Mouse (Mus musculus) midbrain, embryonic 14.5 days (tissue): ENCODE data around the gene Nlrp1b. TPM values are rescaled to one million over a fixed set of nuclear protein-coding genes. Genes with fewer than 3 reads are reported as not detected.

Experiments used
- ATAC-seq: fragments of 200-750 bp; cut with Nextera tagmentation; 2 replicates; pipeline ENCODE4 v1.8.0; 2017; ENCODE audit warnings: moderate number of reproducible peaks, moderate library complexity; ENCODE audit not compliant: low FRiP score, low TSS enrichment
- DNase-seq: peaks from one replicate; pipeline ENCODE4 v3.0.0-alpha.2; 2015
- H3K27ac ChIP-seq: fragments of 300-500 bp; sonication (generic); replicated peaks from 2 replicates; pipeline ENCODE4 v1.5.1; 2014; ENCODE audit warnings: mild to moderate bottlenecking, low read depth, low read length, moderate library complexity
- H3K27me3 ChIP-seq: fragments of 300-500 bp; sonication (generic); 2 replicates; pipeline ENCODE4 v1.6.1; 2014; ENCODE audit warnings: low read length, control low read depth, mixed read lengths; ENCODE audit not compliant: control insufficient read depth, insufficient read depth
- H3K36me3 ChIP-seq: fragments of 300-500 bp; sonication (generic); 2 replicates; pipeline ENCODE4 v1.6.1; 2014; ENCODE audit warnings: low read length, control low read depth; ENCODE audit not compliant: control insufficient read depth, insufficient read depth
- H3K4me1 ChIP-seq: fragments of 300-500 bp; sonication (generic); 2 replicates; pipeline ENCODE4 v1.6.1; 2014; ENCODE audit warnings: mild to moderate bottlenecking, antibody characterized with exemption, low read length, control low read depth; ENCODE audit not compliant: control insufficient read depth, insufficient read depth
- H3K4me2 ChIP-seq: fragments of 300-500 bp; sonication (generic); 2 replicates; pipeline ENCODE4 v1.6.1; 2014; ENCODE audit warnings: mild to moderate bottlenecking, low read length, moderate library complexity
- H3K4me3 ChIP-seq: fragments of 300-500 bp; sonication (generic); replicated peaks from 2 replicates; pipeline ENCODE4 v1.5.1; 2014; ENCODE audit warnings: low read depth, low read length
- H3K9ac ChIP-seq: fragments of 300-500 bp; sonication (generic); replicated peaks from 2 replicates; pipeline ENCODE4 v1.6.1; 2014; ENCODE audit warnings: mild to moderate bottlenecking, low read length, moderate library complexity
- H3K9me3 ChIP-seq: fragments of 300-500 bp; sonication (generic); 2 replicates; pipeline ENCODE4 v1.6.1; 2016; ENCODE audit warnings: low read length, control low read depth, mixed read lengths; ENCODE audit not compliant: control insufficient read depth
- WGBS: fragments of 180-500 bp; shearing (Covaris S2); extraction: QIAGEN DNeasy Blood & Tissue Kit; methylation state at CpG from one replicate; pipeline ENCODE4 v1.1.7; 2014; 5-methylcytosine and 5-hydroxymethylcytosine counted together
- polyA plus RNA-seq: library from polyadenylated mRNA; unstranded; fragments of >200 nt; fragmentation: Nextera tagmentation; extraction: Ambion mirVana; gene quantifications from 2 replicates; pipeline ENCODE4 v1.2.1, GENCODE M21; 2014

Nlrp1b gene
- polyA plus RNA-seq, 1 experiment from 2014 or later = not detected

DNA sequence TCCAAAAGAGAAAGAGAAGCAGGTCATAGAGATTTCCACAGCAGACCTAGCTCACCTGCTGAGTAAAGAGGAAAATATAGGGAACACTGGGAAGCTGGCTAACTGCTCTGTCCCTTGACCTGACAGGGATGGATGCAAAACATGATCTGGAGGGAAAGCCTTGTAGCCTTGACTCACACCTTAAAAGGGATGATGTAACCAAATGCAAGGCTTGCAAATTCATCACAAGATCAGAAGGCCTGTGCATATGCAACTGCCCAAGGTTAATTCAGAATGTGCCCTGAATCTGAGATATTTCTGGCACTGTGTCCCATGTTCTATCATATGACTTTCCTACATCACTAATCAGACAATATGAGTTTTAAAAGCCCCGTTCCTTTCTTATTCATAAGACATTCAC, 75.3 kb downstream of the Nlrp1b start:
- Histone ChIP-seq H3K9me3 (no peaks in the 10 kb centered on the region), H3K27ac (no peak overlapping the region), H3K9ac (no peak overlapping the region), H3K36me3 (no peaks in the 10 kb centered on the region), H3K4me1 (no peaks in the 10 kb centered on the region), H3K4me3 (no peak overlapping the region), H3K4me2 (no peak overlapping the region), H3K27me3 (no peaks in the 10 kb centered on the region)
- 76% methylated on average over 1 of the region's 1 CpGs for WGBS
- no peak for ATAC-seq
- DNase-seq = no peak

DNA sequence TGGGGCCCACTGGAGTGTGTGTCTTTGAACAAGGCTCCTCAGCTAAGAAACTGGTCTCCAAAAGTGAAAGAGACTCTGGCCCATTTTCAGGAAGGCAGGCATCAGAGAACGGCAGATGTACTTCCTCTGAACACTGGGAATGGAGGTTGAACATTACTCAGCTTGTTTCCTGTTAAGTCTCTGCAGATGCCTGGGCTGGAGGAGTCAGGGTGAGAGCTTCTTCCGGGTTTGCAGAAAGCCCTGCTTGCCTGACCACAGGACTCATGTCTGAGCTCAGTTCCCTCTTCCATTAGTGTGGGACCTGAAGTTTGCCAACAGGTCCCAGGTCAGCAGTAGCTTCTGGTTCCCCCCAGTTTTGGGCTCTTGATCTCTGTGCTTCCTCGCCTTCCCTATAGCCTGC, 85.9 kb downstream of the Nlrp1b start, which contains the start of gene Nlrp1a:
Gene Nlrp1a, minus strand, starts transcription at position 44 of the 400 bp plus-strand sequence.
- DNase-seq (no peak), ATAC-seq (no peak)
- no peaks in the 10 kb centered on the region for H3K4me1 ChIP-seq
- no peak within 1 kb of the TSS for H3K9ac ChIP-seq
- no peaks in the 10 kb centered on the region for H3K36me3 ChIP-seq
- WGBS = 79% methylated on average over 3 of the region's 3 CpGs
- H3K4me2 ChIP-seq = no peak within 1 kb of the TSS
- no peaks in the 10 kb centered on the region for H3K9me3 ChIP-seq
- no peak within 1 kb of the TSS for H3K27ac ChIP-seq
- H3K4me3 ChIP-seq = no peak within 1 kb of the TSS
- H3K27me3 ChIP-seq = no peaks in the 10 kb centered on the region

DNA sequence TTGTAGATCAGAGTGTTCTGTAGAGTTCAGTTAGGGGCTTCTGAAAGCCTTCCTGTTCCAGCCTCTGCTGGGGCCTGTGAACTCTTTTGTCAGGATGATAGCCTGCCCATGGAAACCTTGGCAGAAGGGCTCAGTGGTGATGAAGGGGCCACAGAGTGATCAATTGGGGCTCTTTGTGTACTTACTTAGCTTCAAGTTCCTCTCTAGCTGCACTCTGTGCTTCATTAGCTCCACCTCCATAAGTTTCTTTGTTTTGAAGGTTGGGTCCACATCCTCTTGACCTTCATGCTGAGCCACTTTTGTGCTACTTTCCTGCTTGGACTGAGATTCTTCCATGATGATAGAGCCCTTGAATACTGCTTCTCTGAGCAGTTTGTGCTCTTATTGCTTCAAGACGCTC, 88.5 kb downstream of the Nlrp1b start:
- H3K4me1 ChIP-seq = no peaks in the 10 kb centered on the region
- no peak for DNase-seq
- H3K27me3 ChIP-seq = no peaks in the 10 kb centered on the region
- no peaks in the 10 kb centered on the region for H3K36me3 ChIP-seq
- ATAC-seq = no peak
- no peak overlapping the region for H3K9ac ChIP-seq
- no peak overlapping the region for H3K27ac ChIP-seq
- H3K4me3 ChIP-seq = no peak overlapping the region
- 90% methylated on average over 1 of the region's 1 CpGs for WGBS
- no peaks in the 10 kb centered on the region for H3K9me3 ChIP-seq
- no peak overlapping the region for H3K4me2 ChIP-seq

DNA sequence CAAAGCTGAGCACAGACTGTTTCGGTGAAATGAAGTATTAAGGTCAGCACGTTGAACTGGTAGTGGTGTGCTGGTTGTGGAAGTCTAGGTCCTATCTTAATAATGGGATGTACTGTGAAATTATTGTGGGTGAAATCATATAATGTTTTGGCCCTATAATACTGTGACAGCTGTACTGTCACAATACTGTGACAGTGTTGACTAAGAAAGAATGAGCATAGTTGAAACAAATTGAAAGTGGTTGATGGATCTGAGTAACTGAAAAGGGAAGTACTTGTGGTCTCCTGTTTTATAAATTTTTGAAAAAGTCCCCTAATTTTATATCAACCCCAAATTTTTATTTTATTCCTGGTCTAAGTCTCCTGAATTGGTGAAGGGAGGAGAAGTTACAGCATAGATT, 123.4 kb downstream of the Nlrp1b start:
- Histone ChIP-seq H3K27ac (no peak overlapping the region), H3K9ac (no peak overlapping the region), H3K36me3 (no peaks in the 10 kb centered on the region), H3K4me2 (no peak overlapping the region), H3K9me3 (no peaks in the 10 kb centered on the region), H3K4me3 (no peak overlapping the region), H3K4me1 (no peaks in the 10 kb centered on the region), H3K27me3 (no peaks in the 10 kb centered on the region)
- DNase-seq = no peak
- no peak for ATAC-seq
- WGBS = 84% methylated on average over 2 of the region's 2 CpGs

DNA sequence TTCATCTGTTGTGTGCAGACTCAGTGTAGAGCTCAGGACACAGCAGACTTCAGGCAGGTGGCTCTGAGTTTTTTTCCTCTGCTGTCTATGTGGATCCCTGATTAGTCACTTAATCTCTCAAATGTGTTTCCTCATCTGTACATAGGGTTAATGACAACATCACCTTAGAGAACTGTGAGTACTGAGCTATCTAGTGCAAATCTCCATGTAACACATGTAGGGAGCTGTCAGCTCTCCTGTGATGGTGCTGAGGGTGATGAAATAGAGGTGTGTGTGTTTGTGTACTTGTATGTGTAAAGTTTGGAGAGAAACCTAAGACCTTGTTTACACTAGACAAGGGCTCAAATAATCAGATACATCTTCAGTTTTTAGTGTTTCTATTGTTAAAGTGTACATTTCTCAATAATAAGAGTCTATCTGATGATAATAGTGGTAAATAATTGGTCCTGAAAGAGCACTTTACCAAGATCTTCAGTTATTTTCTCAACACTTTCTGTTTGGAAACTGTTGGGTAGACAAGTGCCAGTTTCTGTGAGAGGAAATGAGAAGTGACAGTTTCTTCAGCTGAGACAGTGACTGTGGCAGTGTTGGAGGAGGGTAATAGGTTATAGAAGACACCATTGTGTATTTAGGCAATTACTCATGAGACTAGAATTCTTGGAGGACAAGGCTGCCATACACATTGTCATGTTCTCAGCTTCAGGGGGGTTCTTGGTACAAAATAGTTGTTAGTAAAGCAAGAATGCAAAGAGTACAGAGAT, 124.1 kb downstream of the Nlrp1b start:
- no peaks in the 10 kb centered on the region for H3K4me1 ChIP-seq
- no peak overlapping the region for H3K9ac ChIP-seq
- ATAC-seq (no peak), DNase-seq (no peak)
- H3K4me2 ChIP-seq = no peak overlapping the region
- no peaks in the 10 kb centered on the region for H3K9me3 ChIP-seq
- H3K27ac ChIP-seq = no peak overlapping the region
- H3K27me3 ChIP-seq = no peaks in the 10 kb centered on the region
- H3K4me3 ChIP-seq = no peak overlapping the region
- H3K36me3 ChIP-seq = no peaks in the 10 kb centered on the region

DNA sequence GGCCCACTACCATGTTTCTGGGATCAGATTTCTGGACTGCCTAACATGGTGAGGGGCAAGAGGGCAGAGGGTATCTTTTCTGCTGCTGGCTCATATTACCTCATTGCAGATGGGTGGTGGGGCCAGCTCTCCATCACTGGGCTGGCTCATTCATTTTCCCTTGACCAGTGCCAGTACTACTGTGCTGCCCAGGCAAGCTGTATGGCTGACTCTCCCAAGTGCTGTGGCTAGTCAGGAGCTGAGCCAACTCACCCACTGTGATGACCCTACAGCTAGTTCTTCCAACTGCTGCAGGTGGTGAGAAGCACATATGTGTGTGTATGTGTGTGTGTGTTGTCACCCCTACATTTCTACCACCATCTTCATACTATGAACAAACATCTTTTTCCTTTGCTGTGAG, 126.6 kb downstream of the Nlrp1b start:
- ATAC-seq = no peak
- Histone ChIP-seq H3K4me2 (no peak overlapping the region), H3K9me3 (no peaks in the 10 kb centered on the region), H3K4me1 (no peaks in the 10 kb centered on the region), H3K9ac (no peak overlapping the region), H3K4me3 (no peak overlapping the region), H3K27me3 (no peaks in the 10 kb centered on the region), H3K27ac (no peak overlapping the region), H3K36me3 (no peaks in the 10 kb centered on the region)
- no peak for DNase-seq

Other genes with a start within 250 kb of the Nlrp1b start
- gene C1qbp, start 247.7 kb downstream of the Nlrp1b start, polyA plus RNA-seq = 170 and 178 TPM in 2 replicates
- 12.4 and 17.1 TPM in 2 replicates for gene Dhx33, start 226.3 kb downstream of the Nlrp1b start, polyA plus RNA-seq
- gene Mis12, start 211.1 kb downstream of the Nlrp1b start, polyA plus RNA-seq = 20.9 and 29.7 TPM in 2 replicates
- 23.3 and 35.7 TPM in 2 replicates for gene Derl2, start 210.9 kb downstream of the Nlrp1b start, polyA plus RNA-seq
- gene 6330403K07Rik, start 197.2 kb downstream of the Nlrp1b start, polyA plus RNA-seq = 317 and 572 TPM in 2 replicates
- gene Nlrp1a, start 86.0 kb downstream of the Nlrp1b start, polyA plus RNA-seq = not detected in 2 replicates